Mouse (Mus musculus) heart, postnatal 4 days (tissue): ENCODE measurements around the gene Gm13030. TPM values are rescaled to one million over a fixed set of nuclear protein-coding genes. Genes with fewer than 3 reads are reported as not detected.
A peak's percentile ranks its signal among the peaks of the same experiment; 100 is the strongest.
"Not testable (repeated sequence)": the region's sequence is repeated elsewhere in the genome, so short reads cannot be mapped to it uniquely, and the experiment has no call there.

ENCODE experiments used
- DNase-seq: peaks from one replicate; pipeline ENCODE4 v3.0.0; 2021
- total RNA-seq, 2 experiments: library from RNA; stranded (reverse); gene quantifications; 2 replicates each; pipeline ENCODE4 v1.2.3; 2021

Gene Gm13030
- total RNA-seq, 2 experiments from 2014 or later, result not detected

GRCm38 (mm10) chr4:138865991-138866390, 7.8 kb downstream of the Gm13030 start:
- DNase-seq, result no peak

- DNase-seq, result no peak
Measured at GRCm38 (mm10) chr4:138865092-138865491, 8.7 kb downstream of the Gm13030 start.

- DNase-seq, result no peak
Measured at GRCm38 (mm10) chr4:138863344-138863998, 10.3 kb downstream of the Gm13030 start, which contains the start of gene Pla2g5. Gene Pla2g5 (minus strand): TSS chr4:138863482.

- DNase-seq, result peak; percentile 87
Measured at GRCm38 (mm10) chr4:138859728-138860127, 14.0 kb downstream of the Gm13030 start.

GRCm38 (mm10) chr4:138859245-138859644, 14.5 kb downstream of the Gm13030 start:
- no peak for DNase-seq

- DNase-seq, result no peak
Measured at GRCm38 (mm10) chr4:138858446-138858845, 15.3 kb downstream of the Gm13030 start.

- DNase-seq, result no peak
Measured at GRCm38 (mm10) chr4:138857576-138857975, 16.2 kb downstream of the Gm13030 start.

GRCm38 (mm10) chr4:138856491-138856890, 17.3 kb downstream of the Gm13030 start:
- DNase-seq, result peak; percentile 81

- no peak for DNase-seq
Measured at GRCm38 (mm10) chr4:138855092-138855632, 18.6 kb downstream of the Gm13030 start.

- no peak for DNase-seq
Measured at GRCm38 (mm10) chr4:138852961-138853360, 20.8 kb downstream of the Gm13030 start.

- DNase-seq, result peak; percentile 83
Measured at GRCm38 (mm10) chr4:138851463-138851862, 22.3 kb downstream of the Gm13030 start.

- no peak for DNase-seq
Measured at GRCm38 (mm10) chr4:138841386-138841785, 32.4 kb downstream of the Gm13030 start.

- no peak for DNase-seq
Measured at GRCm38 (mm10) chr4:138840726-138841125, 33.0 kb downstream of the Gm13030 start.

- DNase-seq, result no peak
Measured at GRCm38 (mm10) chr4:138839806-138840205, 34.0 kb downstream of the Gm13030 start.

- no peak for DNase-seq
Measured at GRCm38 (mm10) chr4:138827147-138827546, 46.6 kb downstream of the Gm13030 start.

- DNase-seq, result no peak
Measured at GRCm38 (mm10) chr4:138825751-138826567, 47.8 kb downstream of the Gm13030 start.

- DNase-seq, result no peak
Measured at GRCm38 (mm10) chr4:138824660-138825059, 49.1 kb downstream of the Gm13030 start.

- not testable (repeated sequence) for DNase-seq
Measured at GRCm38 (mm10) chr4:138824161-138824560, 49.6 kb downstream of the Gm13030 start.

- no peak for DNase-seq
Measured at GRCm38 (mm10) chr4:138821036-138821435, 52.7 kb downstream of the Gm13030 start.
